Mouse (Mus musculus) MEL-GATA-1-ER (cell line): ENCODE measurements at regions not wholly inside any gene's neighbourhood (a gene's known extent, or its start where the extent isn't known, plus 50 kb on each side); places are given as distances from the start of the nearest gene placed in this dataset.
"Not testable (repeated sequence)": the region's sequence is repeated elsewhere in the genome, so short reads cannot be mapped to it uniquely, and the experiment has no call there.

Experiments
- DNase-seq: peaks from one replicate; pipeline ENCODE4 v3.0.0-alpha.2; 2012; ENCODE audit warnings: low read depth; ENCODE audit errors: extremely low read depth

DNA sequence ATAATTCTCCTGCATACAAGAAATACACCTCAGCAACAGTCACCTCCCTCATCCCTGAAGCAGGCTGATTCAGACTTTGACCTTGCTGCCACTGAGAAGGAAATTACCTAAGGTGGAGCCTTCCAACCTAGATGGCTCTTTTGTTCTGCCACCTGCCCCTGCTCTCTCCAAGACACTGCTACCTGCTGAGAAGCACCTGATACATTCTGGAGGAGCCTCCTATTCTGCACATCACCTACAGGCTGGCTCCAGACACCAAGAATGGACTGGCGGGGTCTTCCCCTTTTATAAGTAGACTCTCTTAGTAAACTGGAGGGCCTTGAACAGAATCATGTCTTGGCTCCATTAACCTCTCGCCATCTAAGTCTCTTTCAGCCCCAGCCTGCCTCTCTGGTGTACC, 1149.5 kb upstream of the 2610301B20Rik start:
- not testable (repeated sequence) for DNase-seq

DNA sequence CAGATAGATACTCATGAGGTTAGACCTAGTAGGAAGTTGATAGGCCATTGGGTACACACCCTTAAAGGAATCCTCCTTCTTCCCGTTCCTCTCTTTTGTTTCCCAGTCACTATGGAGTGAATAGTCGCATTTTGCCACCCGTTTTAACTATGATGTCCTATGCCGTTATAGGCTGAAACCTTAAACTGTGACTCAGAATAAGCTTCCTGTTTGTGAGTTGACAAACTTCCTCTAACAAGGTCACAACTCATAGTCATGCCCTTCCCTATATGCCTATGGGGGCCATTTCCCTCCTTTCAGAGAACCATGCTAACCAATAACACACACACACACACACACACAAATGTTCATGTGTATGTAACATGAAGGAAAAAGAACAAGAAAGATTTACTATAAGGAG, 1136.6 kb upstream of the 2610301B20Rik start:
- no peak for DNase-seq

DNA sequence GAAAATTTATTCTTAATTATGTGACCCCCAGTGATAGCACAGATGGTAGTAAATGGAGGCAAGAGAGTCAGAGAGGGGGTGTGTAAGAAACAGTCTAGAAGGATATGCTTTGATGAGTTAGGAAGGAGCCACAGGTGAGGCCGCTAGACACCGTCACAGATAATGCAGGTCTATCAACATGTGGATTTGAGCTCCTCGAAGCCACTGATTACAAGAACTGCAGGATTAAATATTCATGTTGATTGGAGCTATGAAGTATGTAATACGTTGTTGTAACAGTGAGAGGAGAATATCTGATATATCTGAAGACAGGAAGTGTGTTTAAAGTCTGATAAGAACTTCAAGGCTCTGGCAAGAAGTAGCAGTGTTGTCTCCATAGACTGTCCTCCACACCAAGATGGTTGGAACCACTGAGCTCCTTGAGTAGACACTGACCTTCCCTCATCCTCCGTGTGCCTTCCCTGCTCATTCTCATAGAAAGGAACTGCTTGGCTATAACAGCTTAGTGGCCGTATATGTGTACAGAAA, 1126.8 kb upstream of the 2610301B20Rik start:
- DNase-seq, result peak; percentile 80

DNA sequence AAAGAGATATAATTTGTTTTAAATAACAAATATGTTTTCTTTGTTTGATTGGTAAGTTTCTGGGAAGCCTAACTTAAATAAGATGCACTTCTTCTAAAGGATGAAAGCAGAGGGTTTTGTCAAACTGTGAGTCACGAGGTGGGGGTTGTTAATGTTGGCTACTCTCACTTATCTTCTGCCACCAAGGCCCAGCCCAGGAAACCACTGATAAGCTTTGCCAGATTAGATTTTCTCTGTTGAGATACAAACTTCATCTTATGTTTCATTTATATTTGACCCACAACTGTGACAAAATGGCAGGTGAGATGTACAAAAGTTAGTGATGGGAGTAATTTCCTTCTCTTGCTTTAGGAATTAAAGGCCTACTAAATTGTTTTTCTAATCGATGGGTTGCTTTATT, 1126.2 kb upstream of the 2610301B20Rik start:
- peak; percentile 18 for DNase-seq

DNA sequence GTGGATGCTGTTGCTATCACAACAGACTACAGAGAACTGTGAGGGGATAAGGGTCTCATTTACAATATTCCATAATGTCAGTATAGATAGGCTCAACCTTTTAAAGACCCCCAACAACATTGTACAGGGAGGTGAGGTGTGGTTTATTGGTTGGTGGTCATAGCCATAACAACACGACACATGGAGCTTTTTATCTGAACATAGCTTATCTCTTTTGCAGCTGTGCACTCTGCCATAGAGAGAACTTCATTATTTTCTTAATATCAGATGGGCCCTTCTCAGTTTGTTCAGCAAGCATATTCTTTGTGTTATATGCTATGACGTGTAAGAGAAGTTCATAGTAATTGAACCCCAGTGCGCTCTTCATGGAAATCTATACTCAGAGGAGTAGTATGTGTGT, 1124.4 kb upstream of the 2610301B20Rik start:
- no peak for DNase-seq

DNA sequence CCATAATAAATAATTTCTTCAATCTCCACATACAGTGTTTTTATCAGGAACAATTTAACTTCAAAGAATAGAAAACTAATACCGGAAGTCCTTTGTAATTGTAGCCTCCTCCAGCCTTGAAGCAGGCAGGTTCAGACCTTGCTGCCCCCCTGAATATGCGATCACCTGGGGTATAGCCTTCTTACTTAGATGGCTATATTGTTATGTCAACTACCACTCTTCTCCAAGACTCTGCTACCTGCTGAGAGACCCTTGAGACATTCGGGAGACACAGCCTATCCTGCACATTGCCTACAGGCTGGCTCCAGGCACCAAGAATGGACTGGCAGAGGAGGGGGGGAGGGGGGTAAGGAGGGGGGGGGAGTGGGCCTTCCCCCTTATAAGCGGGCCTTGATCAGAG, 1123.9 kb upstream of the 2610301B20Rik start:
- DNase-seq, result no peak

DNA sequence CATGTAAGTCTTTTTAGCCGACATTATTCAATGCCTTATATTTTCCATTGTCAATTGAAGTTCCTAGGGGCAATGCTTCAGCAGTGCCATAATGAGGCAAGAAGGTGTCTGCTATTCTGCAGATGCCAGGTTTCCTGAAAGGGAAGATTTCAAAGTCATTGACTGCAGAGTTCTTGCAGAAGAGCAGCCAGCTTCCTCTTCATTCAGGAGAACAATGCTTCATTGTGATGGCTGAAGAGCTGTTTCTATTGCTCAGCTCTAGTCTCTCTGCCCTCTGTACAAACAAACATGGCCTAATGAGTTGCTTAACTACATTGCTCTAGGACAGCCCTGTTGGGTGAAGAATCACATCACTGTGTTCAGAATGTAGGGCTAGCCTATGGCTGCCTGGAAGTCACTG, 1111.0 kb upstream of the 2610301B20Rik start:
- no peak for DNase-seq

DNA sequence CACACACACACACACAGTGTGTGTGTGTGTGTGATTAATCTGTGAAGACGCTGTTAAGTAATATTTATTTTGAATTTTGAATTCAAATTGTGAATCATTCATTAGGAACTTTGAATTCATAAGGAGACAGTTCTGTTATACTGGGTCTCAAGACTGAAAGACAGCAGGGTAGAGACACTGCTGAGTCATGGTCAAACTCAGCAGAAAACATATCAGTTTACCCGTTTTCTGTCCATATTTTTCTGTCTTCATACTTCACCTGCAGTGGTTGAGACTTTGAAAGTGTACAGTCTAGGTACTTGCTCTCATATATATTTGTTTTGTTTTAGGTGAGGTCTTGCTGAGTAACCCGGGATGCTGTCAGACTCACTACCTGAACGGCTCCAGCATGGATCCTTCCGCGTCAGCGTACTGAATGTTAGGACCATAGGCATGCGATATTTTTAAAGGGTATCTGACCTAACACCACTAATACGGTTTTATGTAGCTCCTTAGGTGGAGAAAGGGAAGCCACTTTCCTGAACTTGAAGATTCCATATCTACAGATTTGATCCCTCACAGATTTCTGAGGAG, 1104.6 kb upstream of the 2610301B20Rik start:
- DNase-seq, result peak; percentile 77

DNA sequence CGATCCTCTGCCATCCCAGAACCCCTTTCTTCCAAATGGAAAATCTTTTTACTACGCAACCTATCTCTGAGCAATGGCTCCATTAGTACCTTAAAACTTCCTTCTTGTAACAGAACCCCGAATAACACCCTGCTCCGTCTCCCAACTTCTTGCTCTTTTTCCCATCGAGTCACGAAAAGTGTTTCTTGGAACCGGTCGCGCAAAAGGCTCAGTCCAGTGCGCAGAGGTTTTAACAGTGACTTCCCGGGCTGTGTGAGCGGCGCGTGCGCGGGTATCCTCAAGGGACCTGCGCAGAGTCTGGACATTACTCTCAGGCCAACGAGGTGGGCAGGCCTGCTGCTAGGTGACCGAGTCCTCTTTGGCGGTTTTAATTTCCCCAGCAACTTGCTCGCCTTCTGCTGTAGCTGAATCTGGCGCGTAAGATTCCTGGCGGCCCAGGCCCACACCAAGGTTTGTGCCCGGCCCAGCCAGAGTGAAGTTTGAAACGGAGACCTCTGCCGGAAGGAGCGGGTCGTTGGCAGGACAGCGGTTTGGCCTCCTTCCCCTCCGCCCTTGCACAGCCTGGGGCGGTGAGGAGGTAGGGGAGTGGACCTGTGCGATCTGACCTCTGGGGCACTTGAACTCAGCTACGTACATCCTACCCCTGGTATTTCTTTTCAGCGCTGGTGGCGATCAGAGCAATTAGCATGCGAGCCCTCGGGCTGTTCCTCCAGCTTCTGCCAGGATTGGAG, 1103.8 kb upstream of the 2610301B20Rik start:
- peak; percentile 57 for DNase-seq

DNA sequence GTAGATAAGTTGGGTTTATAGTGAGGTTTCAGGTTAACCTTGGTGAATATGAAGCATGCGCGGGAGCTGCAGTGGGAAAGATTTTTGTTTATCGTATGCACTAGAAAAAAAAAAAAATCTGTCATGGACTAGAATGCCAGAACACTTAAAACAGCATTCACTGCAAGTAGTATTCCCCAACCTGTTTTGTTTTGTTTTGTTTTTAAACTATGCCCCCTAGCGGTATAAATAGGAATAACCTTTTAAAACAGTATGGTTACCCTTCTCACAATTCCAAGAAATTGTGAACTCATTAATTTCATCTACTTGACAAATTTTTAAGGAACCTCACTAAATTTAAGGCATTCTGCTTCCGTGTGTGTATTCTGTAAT, 1103.2 kb upstream of the 2610301B20Rik start:
- peak; percentile 83 for DNase-seq

DNA sequence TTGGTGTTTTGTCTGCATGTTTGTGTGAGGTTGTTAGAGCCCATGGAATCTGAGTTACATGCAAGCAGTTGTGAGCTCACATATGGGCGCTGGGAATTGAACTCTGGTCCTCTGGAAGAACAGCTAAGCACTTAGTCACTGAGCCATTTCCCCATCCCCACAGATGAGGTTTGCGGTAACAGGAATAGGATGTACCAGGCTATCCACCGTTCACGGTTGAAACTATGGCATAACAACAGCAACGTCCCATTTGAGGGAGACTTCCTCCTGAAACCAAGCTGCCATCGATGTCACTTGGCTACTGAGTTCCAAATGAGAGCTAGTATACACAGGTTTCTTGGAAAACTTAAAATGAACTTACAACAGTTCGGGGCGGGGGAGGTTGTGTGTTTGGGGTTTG, 1095.9 kb upstream of the 2610301B20Rik start:
- no peak for DNase-seq

DNA sequence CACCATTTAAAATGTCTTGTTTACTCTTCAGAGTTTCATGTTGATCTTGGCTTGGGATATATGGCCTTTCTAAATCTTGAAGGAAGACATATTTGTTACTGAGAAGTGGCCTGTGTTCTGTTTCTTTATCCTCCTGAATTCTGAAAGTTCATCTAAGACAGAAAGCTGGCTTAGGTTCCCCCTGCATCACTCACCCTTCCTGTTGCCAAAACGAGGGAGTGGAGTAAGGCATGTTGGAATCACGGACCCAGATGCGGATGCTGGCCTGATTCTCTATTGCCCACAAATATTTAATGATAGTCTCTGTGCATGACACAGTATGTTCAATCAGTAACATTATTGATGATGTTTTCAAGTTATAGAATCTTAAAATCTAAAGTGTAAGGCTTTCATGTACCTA, 1094.7 kb upstream of the 2610301B20Rik start:
- no peak for DNase-seq

DNA sequence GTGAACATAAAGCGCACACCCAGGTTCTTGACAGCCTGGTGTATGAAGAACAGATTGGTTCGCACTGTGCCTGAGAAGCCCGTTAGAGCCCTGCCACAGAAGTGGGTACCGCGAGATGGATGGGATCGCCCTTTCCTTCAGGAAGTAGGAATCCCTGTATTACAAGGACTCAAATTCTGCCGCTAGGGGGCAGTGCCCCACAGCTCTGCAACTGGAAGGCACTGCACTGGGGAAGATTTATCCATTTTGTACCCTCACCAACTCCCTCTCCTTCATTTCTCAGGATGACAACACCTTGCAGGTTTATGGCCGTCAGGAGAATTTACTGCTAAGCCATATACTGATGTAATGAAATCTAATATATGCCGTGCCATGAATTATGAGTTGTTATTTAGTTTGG, 1094.1 kb upstream of the 2610301B20Rik start:
- peak; percentile 39 for DNase-seq

DNA sequence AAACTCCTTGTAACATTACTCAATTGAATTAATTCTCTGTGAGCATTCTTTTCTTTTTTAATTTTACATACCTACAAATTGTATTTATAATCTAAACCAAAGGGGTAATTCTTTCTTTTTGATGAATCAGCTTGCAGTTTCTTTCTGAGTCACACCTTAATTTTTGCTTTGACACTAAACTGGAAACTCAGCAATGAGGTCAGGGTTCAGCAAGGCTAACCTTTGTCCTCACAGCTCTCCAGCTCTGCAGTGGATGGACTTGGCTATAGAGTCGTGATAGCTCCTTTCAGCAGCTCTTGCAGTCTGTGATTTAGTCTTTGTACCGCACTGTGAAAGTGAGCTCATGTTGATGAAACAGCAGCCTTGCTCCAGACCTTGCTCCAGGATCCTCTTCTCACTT, 1093.0 kb upstream of the 2610301B20Rik start:
- DNase-seq, result no peak

DNA sequence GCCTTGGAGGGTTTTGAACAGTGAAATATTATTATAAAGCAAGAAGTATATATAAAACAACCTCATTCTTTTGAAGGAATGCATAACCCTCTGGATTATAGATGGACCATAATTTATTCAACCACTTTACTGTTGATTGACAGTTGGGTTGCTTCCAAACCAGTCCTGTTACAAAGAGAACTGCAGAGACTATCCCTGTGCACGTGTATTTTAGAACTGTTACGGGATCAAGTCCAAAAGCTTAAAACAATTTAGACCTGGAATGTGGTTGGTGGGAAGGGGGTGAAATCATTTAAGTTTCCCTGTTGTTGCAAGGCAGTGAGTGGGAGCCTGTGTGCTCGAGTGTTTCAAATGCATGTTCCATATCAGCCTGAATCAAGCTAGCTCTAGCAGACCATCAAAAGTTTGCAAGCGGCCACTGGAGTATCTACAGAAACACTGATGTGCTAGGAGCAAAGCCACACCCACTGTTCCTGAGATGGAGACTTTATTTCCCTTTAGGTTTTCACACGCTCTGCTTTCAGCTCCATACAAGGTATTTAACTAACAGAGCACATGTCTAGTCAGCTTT, 1086.4 kb upstream of the 2610301B20Rik start:
- no peak for DNase-seq

DNA sequence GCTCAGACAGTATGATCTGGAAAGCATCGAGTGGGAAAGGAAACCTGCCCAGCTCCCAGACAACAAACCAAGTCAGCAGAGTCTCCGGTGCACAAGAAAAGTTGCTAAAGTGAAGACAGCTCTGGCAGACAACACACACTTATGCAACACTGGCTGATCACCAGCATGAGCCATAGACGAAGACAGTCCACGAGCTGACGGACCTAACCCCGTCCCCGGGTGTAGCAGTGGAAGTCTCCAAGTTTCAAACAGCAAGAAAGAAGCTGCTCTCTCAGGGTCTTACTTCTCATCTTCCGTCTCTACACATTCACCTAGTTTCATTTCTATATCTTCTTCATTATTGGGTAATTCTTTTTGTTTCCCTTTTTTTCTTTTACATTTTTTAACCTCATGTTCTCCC, 1083.8 kb upstream of the 2610301B20Rik start:
- DNase-seq, result no peak
